Mouse (Mus musculus) left cerebral cortex, postnatal 10 days (tissue): ENCODE measurements around the gene Tchp. TPM values are rescaled to one million over a fixed set of nuclear protein-coding genes. Genes with fewer than 3 reads are reported as not detected.

Experiments used
- DNase-seq, 2 experiments: peaks; one replicate each; pipeline ENCODE4 v3.0.0; 2021 to 2022; ENCODE audit warnings: low spot score in 2 of 2, mixed read lengths in 1 of 2; ENCODE audit errors: extremely low spot score in 1 of 2
- intact Hi-C: fragments of 180-260 bp; cut with DNase I; formaldehyde crosslinking; loops from one replicate; pipeline ENCODE4 v1.15.1; 2025
- total RNA-seq, 2 experiments: library from RNA; stranded (reverse); gene quantifications; 2 replicates each; pipeline ENCODE4 v1.2.3; 2021

Gene Tchp
- total RNA-seq, 2 experiments from 2014 or later, result 13.0 to 15.4 TPM

GRCm38 (mm10) chr5:114730129-114730528 lies 22.6 kb downstream of the Tchp start:
- no peak for DNase-seq
- intact Hi-C loops, result no loop called here

GRCm38 (mm10) chr5:114731498-114731897 lies 23.9 kb downstream of the Tchp start:
- DNase-seq, result no peak
- intact Hi-C loops, result no loop called here

- intact Hi-C loops, result no loop called here
- no peak for DNase-seq
Measured at GRCm38 (mm10) chr5:114731969-114732368, 24.4 kb downstream of the Tchp start.

- intact Hi-C loops, result no loop called here
- DNase-seq, result no peak
Measured at GRCm38 (mm10) chr5:114733606-114734005, 26.0 kb downstream of the Tchp start.

GRCm38 (mm10) chr5:114737090-114737887 lies 29.7 kb downstream of the Tchp start:
- intact Hi-C loops, result no loop called here
- no peak for DNase-seq

GRCm38 (mm10) chr5:114738707-114739241 lies 31.2 kb downstream of the Tchp start:
- intact Hi-C loops, result no loop called here
- DNase-seq, result peak in 1 of 2 experiments; percentile 66

- DNase-seq, result no peak
- intact Hi-C loops, result no loop called here
Measured at GRCm38 (mm10) chr5:114740595-114740994, 33.0 kb downstream of the Tchp start.

GRCm38 (mm10) chr5:114742572-114742971 lies 35.0 kb downstream of the Tchp start:
- intact Hi-C loops, result no loop called here

GRCm38 (mm10) chr5:114742998-114743696 lies 35.6 kb downstream of the Tchp start:
- intact Hi-C loops, result no loop called here
- no peak for DNase-seq

More at GRCm38 (mm10) chr5:114742572-114742971, 35.0 kb downstream of the Tchp start:
- no peak for DNase-seq

- intact Hi-C loops, result no loop called here
- no peak for DNase-seq
Measured at GRCm38 (mm10) chr5:114743697-114744090, 36.1 kb downstream of the Tchp start.

- DNase-seq, result no peak
- intact Hi-C loops, result no loop called here
Measured at GRCm38 (mm10) chr5:114745581-114745980, 38.0 kb downstream of the Tchp start.

- intact Hi-C loops, result no loop called here
- no peak for DNase-seq
Measured at GRCm38 (mm10) chr5:114746886-114747285, 39.3 kb downstream of the Tchp start.

- intact Hi-C loops, result no loop called here
Measured at GRCm38 (mm10) chr5:114747521-114747920, 40.0 kb downstream of the Tchp start.

GRCm38 (mm10) chr5:114750325-114750724 lies 42.8 kb downstream of the Tchp start:
- intact Hi-C loops, result no loop called here
- DNase-seq, result no peak

More at GRCm38 (mm10) chr5:114747521-114747920, 40.0 kb downstream of the Tchp start:
- DNase-seq, result no peak

- no peak for DNase-seq
- intact Hi-C loops, result no loop called here
Measured at GRCm38 (mm10) chr5:114752397-114752796, 44.8 kb downstream of the Tchp start.

GRCm38 (mm10) chr5:114753384-114753783 lies 45.8 kb downstream of the Tchp start:
- DNase-seq, result no peak

GRCm38 (mm10) chr5:114759536-114760090 lies 52.1 kb downstream of the Tchp start:
- intact Hi-C loops, result no loop called here
- DNase-seq, result no peak

More at GRCm38 (mm10) chr5:114753384-114753783, 45.8 kb downstream of the Tchp start:
- intact Hi-C loops, result no loop called here

- DNase-seq, result no peak
- intact Hi-C loops, result no loop called here
Measured at GRCm38 (mm10) chr5:114761980-114762379, 54.4 kb downstream of the Tchp start.
